In the genomic region with DNA sequence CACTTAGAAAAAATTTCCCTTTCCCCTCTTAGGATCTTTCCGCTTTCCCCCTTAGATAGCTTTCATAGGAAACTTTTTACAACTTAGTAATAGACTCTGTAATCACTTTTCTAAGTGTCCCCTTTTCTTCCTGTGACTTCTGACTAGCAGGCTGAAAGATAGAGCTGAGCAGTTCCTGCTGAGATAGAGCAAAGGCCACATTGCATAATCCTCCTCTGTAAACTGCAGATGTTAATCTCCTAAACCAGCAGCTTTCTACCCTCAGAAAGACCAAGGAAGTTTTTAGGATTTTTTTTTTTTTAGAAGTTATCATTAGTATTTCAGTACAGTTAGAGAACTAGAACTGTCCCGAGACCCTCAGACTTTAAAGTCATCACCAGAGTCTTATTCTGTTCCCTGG, we compare ENCODE assay signal across 44 mouse cellular contexts. TPM values are rescaled to one million over a fixed set of nuclear protein-coding genes. Genes with fewer than 3 reads are reported as not detected.
"Had no signal": no experiment of that assay in that cellular context is flagged by ENCODE, and none has a peak within 500 bp of the region (broad histone marks: within the 10 kb centered on the region; RNA-seq: fewer than 3 reads in every experiment).

No protein-coding gene starts in this region.

- ATAC-seq: liver, embryonic 12.5 days; lung, postnatal 0 days; midbrain, embryonic 13.5 days; midbrain, embryonic 15.5 days; midbrain, embryonic 16.5 days had no signal

- H3K36me3 ChIP-seq: limb, embryonic 10.5 days; limb, embryonic 12.5 days; limb, embryonic 13.5 days; limb, embryonic 15.5 days; liver, embryonic 12.5 days; liver, embryonic 13.5 days; liver, embryonic 15.5 days; lung, embryonic 15.5 days; midbrain, embryonic 10.5 days; midbrain, embryonic 12.5 days; midbrain, embryonic 13.5 days; midbrain, embryonic 15.5 days had no signal

- H3K4me3 ChIP-seq: left cerebral cortex, adult 2 months; limb, embryonic 10.5 days; limb, embryonic 12.5 days; limb, embryonic 13.5 days; limb, embryonic 15.5 days; liver, embryonic 12.5 days; liver, embryonic 13.5 days; liver, embryonic 15.5 days; lung, embryonic 15.5 days; megakaryocyte, embryonic 14.5 days; midbrain, embryonic 10.5 days; midbrain, embryonic 12.5 days; midbrain, embryonic 13.5 days; midbrain, embryonic 15.5 days; myocyte had no signal

- H3K9me3 ChIP-seq: limb, embryonic 10.5 days; limb, embryonic 15.5 days; liver, embryonic 12.5 days; liver, embryonic 13.5 days; liver, embryonic 15.5 days; lung, embryonic 15.5 days; megakaryocyte, embryonic 14.5 days; midbrain, embryonic 13.5 days; midbrain, embryonic 15.5 days had no signal

- H3K9ac ChIP-seq: limb, embryonic 12.5 days; limb, embryonic 13.5 days; limb, embryonic 15.5 days; liver, embryonic 12.5 days; liver, embryonic 13.5 days; liver, embryonic 14.5 days; liver, embryonic 15.5 days; lung, embryonic 14.5 days; lung, embryonic 15.5 days; midbrain, embryonic 12.5 days; midbrain, embryonic 13.5 days; midbrain, embryonic 15.5 days had no signal

- H3K27me3 ChIP-seq: limb, embryonic 12.5 days; limb, embryonic 13.5 days; limb, embryonic 15.5 days; liver, embryonic 12.5 days; liver, embryonic 13.5 days; liver, embryonic 15.5 days; lung, embryonic 15.5 days; megakaryocyte, embryonic 14.5 days; midbrain, embryonic 12.5 days; midbrain, embryonic 13.5 days; midbrain, embryonic 15.5 days had no signal

- H3K27ac ChIP-seq: left cerebral cortex, adult 2 months; limb, embryonic 10.5 days; limb, embryonic 12.5 days; limb, embryonic 13.5 days; limb, embryonic 15.5 days; liver, embryonic 12.5 days; liver, embryonic 13.5 days; liver, embryonic 14.5 days; liver, embryonic 15.5 days; lung, embryonic 15.5 days; macrophage; midbrain, embryonic 10.5 days; midbrain, embryonic 12.5 days; midbrain, embryonic 13.5 days; midbrain, embryonic 15.5 days had no signal

- H3K4me1 ChIP-seq: limb, embryonic 10.5 days; limb, embryonic 12.5 days; limb, embryonic 13.5 days; limb, embryonic 15.5 days; liver, embryonic 12.5 days; liver, embryonic 13.5 days; liver, embryonic 15.5 days; lung, embryonic 15.5 days; midbrain, embryonic 10.5 days; midbrain, embryonic 12.5 days; midbrain, embryonic 13.5 days; midbrain, embryonic 15.5 days had no signal

- DNase-seq: left cerebral cortex, postnatal 4 days; liver; liver, embryonic 13.5 days; lung, adult 18-20 months; lung, adult 2 months; lung, embryonic 14.5 days; lung, postnatal 10 days; lung, postnatal 14 days; lung, postnatal 36 days; lung, postnatal 4 days had no signal

- H3K4me2 ChIP-seq: limb, embryonic 12.5 days; limb, embryonic 13.5 days; limb, embryonic 15.5 days; liver, embryonic 11.5 days; liver, embryonic 12.5 days; liver, embryonic 13.5 days; liver, embryonic 15.5 days; lung, embryonic 14.5 days; lung, embryonic 15.5 days; midbrain, embryonic 11.5 days; midbrain, embryonic 12.5 days; midbrain, embryonic 13.5 days; midbrain, embryonic 15.5 days had no signal

RNA-seq across cellular contexts. Expression of a gene that starts 3.5 kb away (rescaled TPM):
- total RNA-seq: left cerebral cortex, adult 18-20 months; left cerebral cortex, adult 2 months; left cerebral cortex, postnatal 10 days; left cerebral cortex, postnatal 14 days; left cerebral cortex, postnatal 25 days; left cerebral cortex, postnatal 36 days; left cerebral cortex, postnatal 4 days; midbrain, postnatal 0 days had no signal
- polyA plus RNA-seq: limb, embryonic 10.5 days; limb, embryonic 11.5 days; limb, embryonic 12.5 days; limb, embryonic 13.5 days; limb, embryonic 15.5 days; midbrain, embryonic 11.5 days; midbrain, embryonic 13.5 days; midbrain, embryonic 15.5 days; midbrain, embryonic 16.5 days; midbrain, postnatal 0 days; neural tube, embryonic 11.5 days had no signal

RNA-seq across cellular contexts. Expression of a gene that starts 8.9 kb away (rescaled TPM):
- total RNA-seq: left cerebral cortex, adult 18-20 months; left cerebral cortex, adult 2 months; left cerebral cortex, adult 8-10 months; left cerebral cortex, postnatal 10 days; left cerebral cortex, postnatal 14 days; left cerebral cortex, postnatal 25 days; left cerebral cortex, postnatal 36 days; left cerebral cortex, postnatal 4 days; megakaryocyte, adult 5-6 weeks; megakaryocyte-erythroid progenitor cell, adult 5-6 weeks; midbrain, postnatal 0 days; monocyte, adult 5-6 weeks had no signal
- polyA plus RNA-seq: limb, embryonic 10.5 days; limb, embryonic 11.5 days; limb, embryonic 12.5 days; limb, embryonic 14.5 days; liver, embryonic 11.5 days; liver, embryonic 12.5 days; liver, embryonic 13.5 days; liver, embryonic 14.5 days; liver, embryonic 16.5 days; lung, postnatal 0 days; macrophage; midbrain, embryonic 10.5 days; midbrain, embryonic 11.5 days; midbrain, embryonic 12.5 days; midbrain, embryonic 13.5 days; midbrain, embryonic 16.5 days; midbrain, postnatal 0 days; myocyte; neural tube, embryonic 11.5 days had no signal

RNA-seq across cellular contexts. Expression of a gene that starts 51.7 kb away (rescaled TPM):
- total RNA-seq: megakaryocyte-erythroid progenitor cell, adult 5-6 weeks had no signal
